Mouse (Mus musculus): ENCODE measurements around the gene Ipo11.

Gene Ipo11

DNA sequence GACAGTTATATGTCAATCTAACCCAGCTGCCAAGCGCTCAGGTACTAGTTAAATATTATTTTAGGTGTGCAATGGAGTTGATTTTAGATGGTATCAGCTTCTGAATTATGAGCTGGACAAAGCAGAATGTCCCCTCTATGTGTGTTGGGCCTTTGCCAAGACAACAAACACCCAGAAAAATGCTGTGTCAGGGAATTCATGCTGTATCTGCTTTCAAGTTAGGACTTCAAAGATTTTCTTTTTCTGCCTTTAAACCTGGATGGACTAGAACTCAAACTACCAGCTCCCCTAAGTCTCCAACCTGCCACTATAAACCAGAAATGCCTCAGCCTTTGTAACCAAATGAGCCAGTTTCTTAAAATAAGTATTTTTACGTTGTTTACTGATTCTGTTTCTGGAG is 116.6 kb downstream of the Ipo11 start:
- no peak for DNase-seq (ENCODE audit: extremely low spot score, low read depth, low spot score)

DNA sequence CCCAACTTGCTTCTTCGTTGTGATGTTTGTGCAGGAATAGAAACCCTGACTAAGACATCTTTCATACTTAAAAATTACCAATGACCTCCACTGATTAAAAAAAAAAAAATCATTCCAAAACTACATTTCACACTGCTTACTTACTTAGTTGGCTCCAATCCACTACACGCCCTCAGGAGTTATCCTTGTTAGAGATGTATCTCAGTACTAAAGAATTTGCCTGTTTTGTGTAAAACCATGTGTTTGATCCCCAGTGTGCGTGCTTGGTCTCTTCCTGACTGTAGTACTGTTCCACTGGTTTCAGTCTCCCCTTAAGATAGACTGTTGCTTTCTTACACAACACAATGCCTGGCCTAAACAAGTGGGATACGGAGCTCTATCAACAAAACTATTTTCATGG is 117.0 kb downstream of the Ipo11 start:
- no peak for DNase-seq (ENCODE audit: extremely low spot score, low read depth, low spot score)

DNA sequence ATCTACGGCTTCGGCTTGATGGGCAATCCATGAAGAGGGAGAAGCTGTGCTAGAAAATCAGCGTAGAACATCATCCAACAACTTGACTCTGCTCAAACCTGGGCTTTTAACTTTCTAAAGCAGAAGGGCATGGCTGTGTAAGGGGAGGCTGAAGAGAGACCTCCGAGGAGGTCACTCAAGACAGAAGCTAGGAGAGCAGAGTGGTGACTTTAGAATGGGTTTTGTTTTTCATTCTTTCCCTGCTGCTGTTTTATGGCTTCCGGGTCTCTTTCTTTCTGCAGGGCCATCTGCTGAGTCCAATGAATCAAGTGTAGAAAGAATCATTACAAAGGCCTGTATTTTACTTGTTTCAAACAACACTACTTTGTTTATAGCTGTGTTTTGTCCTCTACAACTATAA is 119.7 kb downstream of the Ipo11 start:
- DNase-seq (ENCODE audit: extremely low spot score, low read depth, low spot score) = no peak

DNA sequence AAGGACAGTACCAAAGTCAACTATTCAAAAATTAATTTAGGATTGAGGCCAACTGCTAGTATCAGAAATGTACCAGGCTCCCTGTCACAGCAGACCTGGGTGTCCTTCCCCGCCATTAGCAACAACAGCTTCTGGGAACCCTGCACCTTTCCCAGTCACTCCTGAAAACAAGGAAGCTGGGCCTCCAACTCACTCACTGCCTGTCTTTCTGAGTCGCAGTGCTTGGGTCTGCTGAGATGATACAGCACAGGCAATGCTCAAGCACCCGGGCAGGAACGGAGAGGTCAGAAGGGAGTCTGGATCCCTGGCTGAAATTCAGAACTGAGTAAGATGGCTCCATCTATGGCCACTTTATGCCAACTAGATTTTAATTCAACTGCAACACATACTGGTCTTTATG is 123.2 kb downstream of the Ipo11 start:
- DNase-seq (ENCODE audit: extremely low spot score, low read depth, low spot score) = no peak

DNA sequence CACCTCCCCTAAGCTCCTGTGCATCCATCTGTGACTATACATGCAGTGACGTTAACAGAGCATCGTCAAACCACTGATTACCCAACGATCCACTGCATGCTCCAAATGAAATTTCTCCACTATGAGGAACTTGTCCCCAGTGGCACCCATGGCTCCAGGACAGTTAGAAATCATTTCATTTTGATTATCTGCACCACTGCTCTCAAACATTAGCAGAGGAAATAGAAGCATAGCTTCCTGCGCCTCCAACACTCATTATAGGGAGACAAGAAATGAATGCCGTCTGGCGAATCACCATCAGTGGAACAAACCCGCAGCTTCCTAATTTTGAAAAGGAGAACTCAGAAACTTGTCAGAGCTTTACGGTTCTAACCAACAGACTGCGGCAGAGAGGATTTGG is 123.7 kb downstream of the Ipo11 start:
- DNase-seq (ENCODE audit: extremely low spot score, low read depth, low spot score) = no peak

DNA sequence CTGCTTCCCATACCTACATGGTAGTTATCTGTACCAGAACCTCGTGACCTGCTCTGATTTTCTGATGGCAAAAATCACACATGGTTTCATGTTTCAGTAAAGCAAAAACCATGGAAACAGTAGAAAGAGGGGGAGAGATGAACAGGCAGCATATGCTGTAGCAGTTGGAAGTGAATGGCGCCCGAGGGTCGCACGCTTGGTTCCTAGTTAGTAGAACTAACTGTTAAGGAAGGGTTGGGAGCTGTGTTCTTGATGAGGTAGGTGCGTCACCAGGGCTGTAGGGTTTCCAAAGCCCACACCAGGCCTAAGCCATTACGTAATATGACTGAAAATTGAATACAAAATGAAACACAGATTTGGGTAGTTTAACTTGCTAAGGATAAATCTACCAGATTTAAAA is 126.6 kb downstream of the Ipo11 start:
- DNase-seq (ENCODE audit: extremely low spot score, low read depth, low spot score) = no peak

DNA sequence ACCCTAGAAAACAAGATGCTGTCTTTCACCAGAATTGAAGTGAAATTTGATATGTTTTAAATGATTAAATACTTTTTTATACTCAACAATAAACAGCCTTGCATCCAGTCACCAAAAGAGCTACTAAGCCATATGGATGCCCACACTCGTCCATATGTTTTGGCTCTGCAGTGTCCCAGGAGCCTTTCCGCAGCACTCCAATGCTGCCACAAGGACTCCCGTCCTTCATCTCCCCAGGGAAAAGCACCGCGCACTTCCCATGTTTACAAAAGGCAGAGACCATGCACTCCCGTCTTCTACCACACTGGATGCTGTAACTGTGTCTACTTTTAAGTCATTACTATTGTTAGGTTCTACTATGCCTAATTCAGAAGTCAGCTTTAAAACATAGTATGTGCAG is 127.9 kb downstream of the Ipo11 start:
- no peak for DNase-seq (ENCODE audit: extremely low spot score, low read depth, low spot score)

DNA sequence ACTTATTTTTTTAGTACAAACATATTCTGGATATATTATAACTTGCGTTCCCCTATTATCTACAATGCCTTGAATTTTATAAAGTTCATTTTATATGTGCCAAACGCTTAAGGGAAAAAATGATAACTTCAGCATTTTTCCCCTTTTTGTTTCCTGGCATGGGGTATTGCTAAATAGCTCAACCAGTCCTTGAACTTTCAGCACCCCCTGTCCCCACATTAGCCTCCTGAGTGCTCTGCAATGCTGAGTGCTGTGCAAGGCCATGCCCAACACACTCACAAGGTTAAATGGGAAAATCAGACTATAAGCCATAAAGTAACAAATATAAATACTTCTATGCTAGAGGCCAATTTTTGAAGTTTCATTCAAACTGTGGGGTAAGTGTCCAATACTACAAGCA is 128.4 kb downstream of the Ipo11 start:
- no peak for DNase-seq (ENCODE audit: extremely low spot score, low read depth, low spot score)

DNA sequence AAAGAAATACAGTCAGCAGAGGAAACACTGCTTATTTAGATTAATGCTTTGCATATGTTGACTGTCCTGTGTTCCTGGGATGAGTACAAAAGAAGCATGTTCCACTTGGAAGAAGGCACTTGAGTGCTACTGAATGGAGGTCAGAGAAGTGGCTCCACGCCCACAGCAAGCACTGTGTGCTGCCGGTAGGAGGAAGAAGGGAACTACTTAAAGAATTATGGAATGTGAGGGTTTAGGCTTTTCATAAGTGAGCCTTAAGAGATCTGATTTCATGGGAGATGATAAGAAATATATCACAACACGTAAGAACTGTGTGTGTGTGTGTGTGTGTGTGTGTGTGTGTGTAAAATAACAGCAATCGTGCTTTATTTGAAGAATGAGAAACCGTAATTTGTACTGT is 129.5 kb downstream of the Ipo11 start:
- DNase-seq (ENCODE audit: extremely low spot score, low read depth, low spot score) = no peak

DNA sequence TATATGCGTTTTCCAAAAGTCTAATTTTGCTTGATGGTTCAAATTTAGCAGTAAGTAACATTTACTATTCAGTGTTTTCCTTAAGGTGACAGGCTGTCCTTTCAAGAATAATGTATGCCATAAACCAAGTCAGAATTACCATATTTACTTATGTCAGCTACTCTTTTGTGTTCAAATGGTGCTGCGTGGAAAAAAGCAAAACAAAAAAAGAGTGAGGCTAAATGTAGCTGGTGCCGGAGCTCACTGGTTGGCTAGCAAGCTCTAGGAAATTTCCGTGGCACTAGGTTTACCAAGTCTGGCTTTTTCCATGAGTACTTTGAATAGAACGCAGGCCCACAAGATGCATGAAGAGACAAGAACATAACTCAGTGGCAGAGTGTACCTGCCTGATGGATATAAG is 131.6 kb downstream of the Ipo11 start:
- no peak for DNase-seq (ENCODE audit: extremely low spot score, low read depth, low spot score)

DNA sequence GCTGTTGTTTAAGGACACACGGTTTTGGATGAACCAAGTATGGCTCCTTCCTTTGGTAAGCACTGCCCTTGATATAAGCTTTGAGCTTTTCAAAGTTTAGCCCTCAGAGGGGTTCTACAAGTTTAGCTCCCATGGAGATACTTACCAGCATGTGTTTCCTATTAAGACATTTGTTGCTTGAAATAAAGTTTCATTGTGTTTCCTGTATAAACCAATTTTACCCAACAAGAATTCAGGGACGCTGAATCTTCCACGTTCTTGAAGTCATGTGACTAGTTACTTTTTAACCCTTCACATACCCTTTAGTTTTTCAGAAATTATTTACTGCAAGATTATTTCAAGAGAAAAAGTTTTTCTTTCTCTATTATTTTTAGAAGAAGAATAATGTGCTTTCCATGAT is 138.7 kb downstream of the Ipo11 start:
- peak; percentile 18 for DNase-seq (ENCODE audit: extremely low spot score, low read depth, low spot score)

DNA sequence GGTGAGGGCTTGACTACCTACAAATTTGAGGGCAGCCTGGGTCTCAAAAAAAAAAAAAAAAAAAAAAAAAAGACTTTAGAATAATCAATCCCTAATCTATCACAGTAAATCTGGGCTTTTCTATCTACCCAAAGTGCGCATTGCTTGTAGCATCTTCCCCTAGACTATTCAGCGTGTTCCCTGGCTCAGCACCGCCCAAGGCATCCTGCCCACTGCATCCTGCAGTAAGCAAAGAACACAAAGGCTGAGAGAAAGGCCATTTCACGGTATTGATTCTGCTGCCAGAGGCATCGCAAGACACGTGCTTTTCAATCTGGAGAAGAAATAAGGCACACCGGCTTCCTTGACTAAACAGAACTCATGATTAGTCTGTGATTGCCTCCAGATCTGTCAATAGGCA is 147.9 kb downstream of the Ipo11 start:
- DNase-seq (ENCODE audit: extremely low spot score, low read depth, low spot score) = no peak

DNA sequence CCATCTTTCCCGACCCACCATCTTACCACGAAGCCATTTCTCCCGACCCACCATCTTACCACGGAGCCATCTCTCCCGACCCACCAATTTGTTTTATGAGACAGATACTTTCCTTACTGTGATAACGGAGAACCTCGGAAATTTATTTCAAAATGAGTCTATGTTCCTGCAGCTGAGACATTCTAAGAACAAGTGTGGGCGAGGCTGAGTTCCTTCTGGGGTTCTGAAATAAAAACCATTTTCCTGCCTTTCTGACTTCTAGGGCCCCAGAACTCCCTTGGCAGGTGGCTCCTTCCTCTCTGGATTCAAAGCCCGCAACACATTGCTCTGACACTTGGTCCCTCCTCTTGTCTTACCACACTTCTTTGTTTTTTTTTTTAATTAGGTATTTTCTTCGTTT is 168.0 kb downstream of the Ipo11 start:
- no peak for DNase-seq (ENCODE audit: extremely low spot score, low read depth, low spot score)

DNA sequence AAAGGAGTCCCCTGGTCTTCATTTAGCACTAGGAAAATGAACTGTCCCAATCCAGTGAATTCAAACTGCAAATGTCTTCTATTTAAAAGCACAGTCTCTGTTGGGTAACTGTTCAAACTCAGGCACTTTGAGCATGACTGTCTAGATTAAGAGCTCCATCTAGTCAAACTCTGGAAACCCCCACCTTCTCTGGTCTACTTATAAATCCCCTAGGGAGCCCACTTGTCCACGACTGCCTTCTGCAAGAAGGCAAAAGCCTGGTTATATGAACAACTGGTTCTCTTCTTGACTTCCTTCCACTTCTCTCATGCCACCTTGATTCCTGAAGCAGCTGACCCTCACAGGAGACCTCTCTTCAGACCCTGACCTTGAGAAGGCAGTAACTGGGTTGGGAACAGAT is 174.1 kb downstream of the Ipo11 start:
- no peak for DNase-seq (ENCODE audit: extremely low spot score, low read depth, low spot score)

DNA sequence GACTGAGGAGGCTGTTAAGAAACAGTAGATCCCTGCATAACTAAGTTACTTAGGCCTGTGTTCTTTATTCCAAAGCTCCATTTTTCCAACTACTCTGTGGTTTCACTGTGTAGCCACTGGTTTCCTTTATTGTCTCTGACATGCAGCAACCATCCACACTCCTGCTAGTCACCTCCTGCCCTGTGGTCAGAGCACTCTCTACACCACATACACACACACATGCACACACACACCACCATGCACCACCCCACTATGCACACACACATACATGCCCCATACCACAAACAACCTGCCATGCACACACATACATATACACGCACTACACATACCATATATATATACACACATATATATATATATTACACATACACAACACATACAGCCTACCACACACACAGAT is 175.1 kb downstream of the Ipo11 start:
- no peak for DNase-seq (ENCODE audit: extremely low spot score, low read depth, low spot score)

DNA sequence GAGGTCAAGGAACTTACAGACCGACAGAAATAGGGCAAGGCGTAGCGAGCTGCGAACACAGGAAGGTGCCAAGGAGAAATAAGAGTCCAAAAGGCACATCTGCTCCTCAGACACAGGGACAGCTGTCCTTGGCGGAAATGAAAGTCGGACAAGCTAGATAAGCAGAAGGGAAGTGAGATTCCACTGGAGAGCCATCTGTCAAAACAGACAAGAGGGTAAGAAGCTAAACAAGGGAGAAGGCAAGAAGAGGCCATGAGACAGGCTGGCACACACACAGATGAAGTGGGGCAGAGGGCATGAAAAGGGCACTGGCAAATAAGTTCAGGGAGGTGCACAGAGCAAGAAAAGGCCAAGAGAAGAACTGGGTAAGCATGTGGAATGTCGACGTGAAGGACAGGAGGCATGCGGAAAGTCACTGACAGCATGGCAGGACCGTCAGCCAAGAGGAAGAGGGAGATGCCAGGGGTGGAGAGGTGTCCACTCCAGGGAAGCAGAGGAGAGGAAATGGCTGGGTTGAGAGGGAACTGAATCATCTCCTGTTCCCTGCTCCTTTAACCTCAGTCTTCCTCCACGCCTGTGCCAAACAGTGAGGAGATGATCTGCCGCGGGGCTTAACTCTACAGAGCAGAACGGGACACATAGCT is 176.4 kb downstream of the Ipo11 start:
- DNase-seq (ENCODE audit: extremely low spot score, low read depth, low spot score) = no peak

DNA sequence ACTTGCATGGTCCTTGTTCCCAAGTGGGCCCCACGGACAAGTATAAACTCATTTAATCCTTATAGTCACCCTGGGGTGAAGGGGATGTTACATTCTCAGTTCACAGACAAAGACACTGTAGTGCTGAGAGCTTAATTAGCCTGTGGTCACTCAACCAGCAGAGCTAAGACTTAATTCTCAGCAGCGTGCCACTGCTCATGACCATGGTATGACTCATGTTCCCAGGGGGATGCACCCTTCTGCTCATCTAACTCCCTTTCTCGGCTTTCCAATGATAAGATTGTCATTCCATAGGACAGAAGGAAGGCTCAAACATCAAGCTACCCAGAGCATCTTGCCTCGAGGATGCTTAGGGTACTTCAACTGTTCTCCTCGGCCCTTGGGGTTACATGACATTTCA is 180.9 kb downstream of the Ipo11 start:
- no peak for DNase-seq (ENCODE audit: extremely low spot score, low read depth, low spot score)

DNA sequence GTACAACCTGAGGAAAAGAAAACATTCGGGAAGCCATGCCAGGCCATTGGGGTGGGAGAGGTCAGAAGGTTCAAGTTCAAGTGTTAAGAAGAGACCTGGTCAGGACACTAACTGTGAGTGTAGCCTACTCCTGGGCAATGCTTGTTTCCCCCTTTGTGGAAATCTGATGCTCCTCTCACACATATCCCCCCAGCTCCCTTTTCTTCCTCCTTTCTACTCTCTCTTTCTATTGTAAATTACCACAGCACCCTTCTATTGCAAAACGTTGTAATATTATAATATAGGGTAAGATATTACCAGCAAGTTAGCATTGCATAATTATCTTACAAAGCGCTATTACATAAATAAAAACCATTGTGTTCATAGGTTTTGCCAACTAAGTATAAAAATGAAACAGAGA is 182.5 kb downstream of the Ipo11 start:
- DNase-seq (ENCODE audit: extremely low spot score, low read depth, low spot score) = no peak

DNA sequence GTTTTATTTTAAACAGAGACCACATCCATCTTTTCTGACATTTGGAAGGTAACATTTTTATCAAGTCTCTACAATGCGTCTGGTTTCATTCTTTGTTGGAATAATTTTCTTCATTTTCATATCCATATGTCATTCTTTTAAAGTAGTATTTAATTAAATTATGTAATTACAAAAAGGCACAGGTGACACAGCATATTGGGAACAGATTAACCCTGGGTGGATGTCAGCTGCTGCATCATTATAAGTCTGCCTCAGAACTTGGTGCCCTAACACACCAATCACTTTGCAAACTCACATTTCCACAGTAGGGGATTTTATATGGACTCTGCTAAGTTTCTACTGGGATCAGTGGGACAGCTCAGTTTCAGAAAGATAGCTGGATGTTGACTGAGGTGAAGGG is 184.8 kb downstream of the Ipo11 start:
- DNase-seq (ENCODE audit: extremely low spot score, low read depth, low spot score) = no peak

DNA sequence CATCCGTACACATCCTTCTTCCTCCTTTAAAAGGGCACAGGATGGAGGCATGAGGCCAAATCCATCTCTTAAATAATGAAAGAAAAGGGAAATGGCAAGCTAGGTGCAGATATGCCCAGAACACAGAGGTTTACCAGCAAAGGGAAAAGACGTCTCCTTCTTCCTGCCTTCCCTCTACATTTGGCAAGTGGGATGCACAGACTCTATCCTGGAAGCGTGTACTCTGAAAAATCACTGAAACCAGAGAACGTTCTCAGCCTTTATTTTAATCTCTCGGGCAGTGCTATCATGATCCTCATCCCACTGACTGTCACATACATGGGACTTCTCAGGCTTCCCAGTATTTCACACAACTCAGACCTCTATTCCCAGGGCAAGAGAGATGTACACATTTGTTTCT is 189.9 kb downstream of the Ipo11 start:
- DNase-seq (ENCODE audit: extremely low spot score, low read depth, low spot score) = no peak

DNA sequence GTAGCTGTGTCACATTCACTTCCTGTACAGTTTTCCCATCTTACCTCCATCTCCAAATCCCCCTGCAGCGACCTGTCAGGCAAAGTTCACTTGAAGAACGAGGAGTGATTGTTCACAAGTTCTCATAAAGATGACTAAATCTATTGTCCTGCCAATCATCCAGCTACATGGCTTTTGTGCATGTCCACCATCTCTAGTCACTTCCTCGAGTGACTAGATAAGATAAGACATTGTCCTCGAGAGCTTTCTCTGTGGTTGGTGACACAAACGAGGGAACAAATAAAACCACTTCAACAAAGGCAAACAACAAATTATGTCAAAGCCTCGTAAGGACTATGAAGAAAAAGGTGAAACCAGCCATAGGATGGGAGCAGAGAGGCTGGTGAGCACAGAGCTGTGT is 191.6 kb downstream of the Ipo11 start:
- no peak for DNase-seq (ENCODE audit: extremely low spot score, low read depth, low spot score)

All from hindlimb bud, embryonic 11.5 days (tissue).